Mouse (Mus musculus) forebrain, embryonic 10.5 days (tissue): ENCODE data around the gene Gjb5. TPM values are rescaled to one million over a fixed set of nuclear protein-coding genes. Genes with fewer than 3 reads are reported as not detected.
A peak's percentile ranks its signal among the peaks of the same experiment; 100 is the strongest.

ENCODE experiments used
- DNase-seq: peaks from one replicate; pipeline ENCODE4 v3.0.0-alpha.2; 2017; ENCODE audit warnings: low spot score; ENCODE audit errors: extremely low spot score
- H3K27ac ChIP-seq: fragments of 300-500 bp; sonication (generic); 2 replicates; pipeline ENCODE4 v1.5.1; 2016; ENCODE audit warnings: mild to moderate bottlenecking
- H3K27me3 ChIP-seq: fragments of 300-500 bp; sonication (generic); 2 replicates; pipeline ENCODE4 v1.6.1; 2016; ENCODE audit warnings: mild to moderate bottlenecking; ENCODE audit not compliant: poor library complexity, severe bottlenecking
- H3K36me3 ChIP-seq: fragments of 300-500 bp; sonication (generic); replicated peaks from 2 replicates; pipeline ENCODE4 v1.6.1; 2016; ENCODE audit warnings: mild to moderate bottlenecking, moderate library complexity
- H3K4me1 ChIP-seq: fragments of 300-500 bp; sonication (generic); 2 replicates; pipeline ENCODE4 v1.6.1; 2016
- H3K4me3 ChIP-seq: fragments of 300-500 bp; sonication (generic); 2 replicates; pipeline ENCODE4 v1.5.1; 2016; ENCODE audit warnings: mild to moderate bottlenecking, moderate library complexity
- H3K9me3 ChIP-seq: fragments of 300-500 bp; sonication (generic); 2 replicates; pipeline ENCODE4 v1.6.1; 2016; ENCODE audit warnings: mild to moderate bottlenecking, moderate library complexity
- WGBS: fragments of 180-500 bp; shearing (Covaris S2); methylation state at CpG from one replicate; pipeline ENCODE4 v1.1.7; 2016; 5-methylcytosine and 5-hydroxymethylcytosine counted together
- polyA plus RNA-seq: library from polyadenylated mRNA; unstranded; fragments of >200 nt; fragmentation: Nextera tagmentation; extraction: Ambion mirVana; gene quantifications from 2 replicates; pipeline ENCODE4 v1.2.1, GENCODE M21; 2016

Gjb5 gene
- polyA plus RNA-seq, 1 experiment from 2014 or later, result 0.82 TPM

- Histone ChIP-seq H3K27me3 (peaks cover 10% of the 10 kb centered on the region; the same call in 1 of the 2 replicates), H3K4me3 (no peak overlapping the region), H3K36me3 (no peaks in the 10 kb centered on the region), H3K27ac (no peak overlapping the region), H3K4me1 (peaks cover 9% of the 10 kb centered on the region), H3K9me3 (no peaks in the 10 kb centered on the region)
- WGBS, result 34% methylated on average over 13 of the region's 13 CpGs
- DNase-seq, result peak; percentile 71
Measured at GRCm38 (mm10) chr4:127368379-127368973, 10.5 kb upstream of the Gjb5 start.

DNA sequence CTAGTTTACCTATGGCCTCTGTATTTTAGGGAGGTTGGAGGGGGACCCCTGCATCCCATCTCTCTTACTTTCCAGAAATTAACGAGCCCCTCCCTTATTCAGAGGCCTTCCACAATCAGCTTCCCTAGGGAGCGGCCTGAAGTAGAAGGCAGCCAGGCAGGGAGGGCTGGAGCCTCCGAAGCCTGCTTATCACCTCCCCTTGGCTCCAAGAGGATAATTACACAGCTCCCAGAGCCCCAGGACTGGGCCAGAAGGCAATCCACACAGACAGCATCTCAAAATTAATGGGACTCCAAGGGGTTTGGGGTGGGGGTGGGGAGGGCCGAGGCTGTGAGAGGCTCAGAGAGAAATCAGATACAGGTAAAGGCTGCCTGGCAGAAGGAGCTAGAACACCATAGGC lies 7.9 kb upstream of the Gjb5 start:
- Histone ChIP-seq H3K27ac (no peak overlapping the region), H3K4me3 (no peak overlapping the region), H3K4me1 (peaks cover 9% of the 10 kb centered on the region), H3K9me3 (no peaks in the 10 kb centered on the region), H3K27me3 (peaks cover 10% of the 10 kb centered on the region; the same call in 1 of the 2 replicates), H3K36me3 (no peaks in the 10 kb centered on the region)
- DNase-seq, result no peak
- WGBS, result 27% methylated on average over 4 of the region's 4 CpGs

DNA sequence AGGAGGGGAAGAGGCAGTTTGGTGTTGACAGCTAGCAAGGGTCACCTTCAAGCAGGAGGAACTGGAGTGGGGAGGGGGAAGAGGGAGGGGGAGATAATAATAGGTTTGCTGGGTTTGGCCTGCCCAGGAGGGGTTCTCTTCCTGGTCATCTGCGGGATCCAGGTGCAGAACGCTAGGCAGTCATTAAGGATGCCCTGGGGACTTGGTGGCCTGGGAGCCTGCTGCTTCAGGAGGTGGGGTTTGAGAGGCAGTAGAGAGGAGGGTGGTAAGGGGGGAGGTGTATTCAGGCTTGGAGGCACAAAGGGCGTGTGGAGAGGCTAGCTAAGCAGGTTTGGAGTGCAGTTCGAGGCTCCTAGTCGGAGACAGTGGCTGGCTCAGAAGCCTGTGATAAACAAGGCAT lies 7.5 kb upstream of the Gjb5 start:
- 0 out of 2 replicates have a peak overlapping the region, but pooled peaks have one; percentile 20 for H3K27ac ChIP-seq
- H3K4me1 ChIP-seq, result peaks cover 9% of the 10 kb centered on the region
- 25% methylated on average over 5 of the region's 5 CpGs for WGBS
- no peak overlapping the region for H3K4me3 ChIP-seq
- H3K9me3 ChIP-seq, result no peaks in the 10 kb centered on the region
- peaks cover 10% of the 10 kb centered on the region; the same call in 1 of the 2 replicates for H3K27me3 ChIP-seq
- no peaks in the 10 kb centered on the region for H3K36me3 ChIP-seq
- DNase-seq, result no peak

- 69% methylated on average over 6 of the region's 6 CpGs for WGBS
- peaks cover 16% of the 10 kb centered on the region for H3K27me3 ChIP-seq
- no peak overlapping the region for H3K27ac ChIP-seq
- DNase-seq, result no peak
- H3K4me1 ChIP-seq, result peaks cover 11% of the 10 kb centered on the region
- H3K36me3 ChIP-seq, result no peaks in the 10 kb centered on the region
- no peak overlapping the region for H3K4me3 ChIP-seq
- H3K9me3 ChIP-seq, result no peaks in the 10 kb centered on the region
Measured at GRCm38 (mm10) chr4:127364431-127364830, 6.5 kb upstream of the Gjb5 start.

- WGBS, result 69% methylated on average over 4 of the region's 4 CpGs
- H3K27ac ChIP-seq, result no peak overlapping the region
- H3K4me3 ChIP-seq, result no peak overlapping the region
- H3K9me3 ChIP-seq, result no peaks in the 10 kb centered on the region
- peaks cover 13% of the 10 kb centered on the region for H3K4me1 ChIP-seq
- H3K27me3 ChIP-seq, result peaks cover 18% of the 10 kb centered on the region
- no peak for DNase-seq
- H3K36me3 ChIP-seq, result no peaks in the 10 kb centered on the region
Measured at GRCm38 (mm10) chr4:127363331-127363730, 5.3 kb upstream of the Gjb5 start.

DNA sequence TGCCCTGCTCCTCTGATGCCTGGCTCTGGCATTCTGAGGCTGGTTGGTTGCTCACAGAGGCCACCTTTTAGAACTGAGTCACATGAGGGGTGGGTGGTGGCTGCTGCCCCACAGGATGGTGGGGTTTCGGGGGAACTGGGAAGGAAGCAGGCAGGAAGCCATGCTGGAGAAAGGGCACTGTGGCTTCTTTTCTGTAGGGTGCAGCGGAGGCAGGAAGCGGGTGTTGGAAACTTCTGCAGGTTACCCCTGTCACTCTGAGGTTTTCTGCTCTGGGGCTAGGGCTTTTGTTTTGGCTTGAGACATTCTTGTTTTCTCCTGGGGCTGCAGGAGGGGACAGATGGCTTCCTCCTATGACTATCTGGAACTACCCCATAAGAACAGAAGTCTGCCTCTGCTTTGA lies 4.5 kb upstream of the Gjb5 start:
- Histone ChIP-seq H3K27ac (no peak overlapping the region), H3K36me3 (no peaks in the 10 kb centered on the region), H3K27me3 (peaks cover 26% of the 10 kb centered on the region), H3K9me3 (no peaks in the 10 kb centered on the region), H3K4me3 (no peak overlapping the region), H3K4me1 (peaks cover 21% of the 10 kb centered on the region)
- 87% methylated on average over 3 of the region's 3 CpGs for WGBS
- DNase-seq, result no peak

DNA sequence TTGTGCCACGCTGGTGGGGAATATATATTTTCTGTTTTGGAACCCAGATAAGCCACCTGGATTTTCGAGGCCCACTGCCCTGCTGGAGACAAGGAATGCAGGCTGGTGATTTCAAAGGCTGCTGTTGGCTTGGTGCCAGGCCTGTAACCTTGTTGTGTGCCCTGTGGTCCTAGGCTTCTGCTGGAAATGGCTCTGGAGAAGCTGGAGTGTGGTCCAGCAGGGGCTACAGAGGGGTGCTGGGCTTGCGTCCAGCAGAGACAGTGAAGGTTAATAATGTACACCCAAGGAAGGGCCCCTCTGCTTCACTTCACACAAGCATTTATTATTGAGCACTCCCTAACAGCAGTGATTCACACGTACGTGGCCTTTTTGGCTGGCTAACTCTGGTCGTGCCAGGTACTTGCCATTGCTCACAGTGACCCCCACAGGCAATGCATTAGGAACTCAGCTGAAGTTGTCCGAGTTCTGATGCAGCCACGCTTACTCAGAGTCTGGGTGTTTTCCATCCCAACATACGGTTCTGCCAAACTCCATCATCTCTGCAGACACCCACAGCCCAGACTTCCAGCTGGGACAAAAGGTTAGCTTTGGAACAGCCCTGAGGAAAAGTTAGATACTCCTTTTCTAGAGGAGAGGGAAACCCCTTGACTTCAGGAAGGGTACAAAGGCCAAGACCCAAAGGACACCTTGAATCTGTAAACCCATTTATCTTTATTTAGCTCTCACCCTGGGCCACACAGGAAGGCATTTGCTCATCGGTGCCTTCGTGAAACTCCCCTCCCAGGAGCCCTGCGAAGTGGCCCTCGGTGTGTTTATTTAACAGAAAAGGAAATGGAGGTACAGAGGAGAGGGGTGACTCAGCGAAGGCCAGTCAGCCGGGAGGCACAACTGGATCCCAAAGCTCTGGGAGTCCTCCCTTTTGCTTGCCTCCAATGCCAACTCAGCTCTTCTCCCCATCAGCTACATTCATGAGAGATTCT lies 3.2 kb downstream of the Gjb5 start:
- Histone ChIP-seq H3K9me3 (no peaks in the 10 kb centered on the region), H3K4me3 (no peak overlapping the region), H3K4me1 (peaks cover 35% of the 10 kb centered on the region), H3K36me3 (no peaks in the 10 kb centered on the region), H3K27ac (no peak overlapping the region), H3K27me3 (peaks cover 24% of the 10 kb centered on the region)
- 84% methylated on average over 15 of the region's 15 CpGs for WGBS
- no peak for DNase-seq

DNA sequence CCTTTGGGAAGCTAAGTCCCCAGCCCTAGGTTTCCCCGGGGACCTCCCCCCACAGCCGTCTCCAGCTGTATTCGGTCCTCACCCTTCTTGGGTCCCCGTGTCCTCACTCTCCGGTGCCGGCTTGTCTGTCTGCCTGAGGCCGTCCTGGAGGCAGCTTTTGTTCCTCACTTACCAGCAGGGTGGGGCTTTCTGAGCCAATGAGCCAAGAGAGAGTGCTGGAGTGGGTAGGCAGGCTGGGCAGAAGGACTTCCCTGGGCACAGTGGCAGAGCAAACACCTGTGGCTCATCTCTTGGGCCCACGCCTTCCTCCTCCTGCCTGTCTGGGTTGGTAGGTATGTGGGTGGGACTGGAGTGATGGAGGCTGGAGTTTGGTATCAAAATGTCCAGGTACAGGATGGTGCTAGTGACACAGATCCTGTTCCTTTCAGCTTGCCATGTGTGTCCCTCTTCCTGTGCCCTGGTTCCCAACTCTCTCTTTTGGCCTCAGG lies 4.0 kb downstream of the Gjb5 start, which contains the start of gene Gjb4:
TSS of gene Gjb4 (minus strand) at position 131 of the 488 bp plus-strand sequence.
- no peak for DNase-seq
- no peaks in the 10 kb centered on the region for H3K36me3 ChIP-seq
- peaks cover 16% of the 10 kb centered on the region for H3K27me3 ChIP-seq
- H3K4me3 ChIP-seq, result no peak within 1 kb of the TSS
- peak within 1 kb of the TSS; percentile 21; the same call in 1 of the 2 replicates for H3K27ac ChIP-seq
- H3K4me1 ChIP-seq, result peaks cover 31% of the 10 kb centered on the region
- H3K9me3 ChIP-seq, result no peaks in the 10 kb centered on the region
- WGBS, result 44% methylated on average over 8 of the region's 8 CpGs

- H3K4me1 ChIP-seq, result peaks cover 23% of the 10 kb centered on the region
- H3K4me3 ChIP-seq, result no peak overlapping the region
- H3K27ac ChIP-seq, result no peak overlapping the region
- H3K27me3 ChIP-seq, result peaks cover 2% of the 10 kb centered on the region; the same call in 1 of the 2 replicates
- H3K36me3 ChIP-seq, result no peaks in the 10 kb centered on the region
- no peaks in the 10 kb centered on the region for H3K9me3 ChIP-seq
- 51% methylated on average over 1 of the region's 1 CpGs for WGBS
- no peak for DNase-seq
Measured at GRCm38 (mm10) chr4:127352594-127352993, 5.4 kb downstream of the Gjb5 start.

DNA sequence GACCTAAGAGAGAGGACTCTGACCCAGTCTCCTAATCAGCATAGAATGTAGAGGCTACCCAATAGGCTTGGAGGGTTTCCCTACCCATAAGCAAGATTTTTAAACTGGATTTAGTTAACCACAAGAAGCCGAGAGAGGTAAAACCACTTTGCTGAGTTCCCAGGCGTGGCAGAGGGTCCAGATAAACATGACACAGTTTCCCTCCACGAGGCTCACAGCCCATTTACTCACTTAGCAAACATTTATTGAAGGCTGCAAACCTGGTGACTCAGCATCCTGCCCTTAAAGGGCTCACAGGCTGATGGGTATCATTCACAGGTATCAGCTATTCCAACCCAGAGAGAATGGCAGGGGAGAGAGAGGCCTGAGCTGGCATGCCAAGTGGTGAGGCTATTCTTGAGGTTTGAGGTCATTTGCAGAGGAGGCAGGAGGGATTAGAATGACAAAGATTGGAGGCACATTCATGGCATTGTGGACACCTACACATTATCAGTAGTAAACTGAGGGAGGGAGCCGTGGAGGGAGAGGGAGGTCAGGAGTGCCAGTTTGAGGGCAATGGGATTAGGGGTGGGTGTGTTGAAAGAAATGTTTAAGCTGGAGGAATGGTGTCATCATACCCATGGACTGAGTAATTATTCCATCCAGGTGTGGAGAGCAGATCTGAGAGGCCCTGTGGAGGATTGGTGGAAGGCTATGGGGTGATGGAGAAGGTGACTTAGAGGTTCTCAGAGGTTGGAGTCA lies 8.3 kb downstream of the Gjb5 start:
- H3K27ac ChIP-seq, result no peak overlapping the region
- no peak overlapping the region for H3K4me3 ChIP-seq
- no peaks in the 10 kb centered on the region for H3K36me3 ChIP-seq
- H3K9me3 ChIP-seq, result no peaks in the 10 kb centered on the region
- no peaks in the 10 kb centered on the region for H3K27me3 ChIP-seq
- H3K4me1 ChIP-seq, result peaks cover 12% of the 10 kb centered on the region
- 78% methylated on average over 4 of the region's 4 CpGs for WGBS
- no peak for DNase-seq

- H3K9me3 ChIP-seq, result no peaks in the 10 kb centered on the region
- 94% methylated on average over 5 of the region's 5 CpGs for WGBS
- no peak for DNase-seq
- H3K36me3 ChIP-seq, result no peaks in the 10 kb centered on the region
- no peaks in the 10 kb centered on the region for H3K4me1 ChIP-seq
- no peak overlapping the region for H3K27ac ChIP-seq
- no peaks in the 10 kb centered on the region for H3K27me3 ChIP-seq
- no peak overlapping the region for H3K4me3 ChIP-seq
Measured at GRCm38 (mm10) chr4:127345000-127345399, 13.0 kb downstream of the Gjb5 start.

DNA sequence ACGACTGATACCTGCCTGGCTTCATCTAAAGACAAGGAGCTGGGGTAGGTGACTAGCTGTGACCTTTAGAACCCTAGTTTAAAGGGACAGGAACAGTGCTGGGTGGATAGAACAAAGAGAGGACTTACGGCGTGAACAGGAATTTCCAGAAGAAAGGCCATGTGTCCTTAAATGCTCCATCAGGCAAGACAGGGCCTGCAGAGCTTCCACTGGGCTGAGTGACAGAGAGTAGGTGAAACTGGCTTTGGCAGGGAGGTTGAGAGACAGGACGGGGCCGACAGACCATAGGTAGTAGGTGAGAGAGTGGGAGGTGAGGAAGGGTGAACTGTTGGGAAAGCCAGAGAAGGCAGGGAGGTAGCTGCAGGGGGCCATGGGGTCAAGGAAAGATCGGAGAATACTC lies 16.6 kb downstream of the Gjb5 start:
- no peaks in the 10 kb centered on the region for H3K36me3 ChIP-seq
- no peaks in the 10 kb centered on the region for H3K9me3 ChIP-seq
- H3K27me3 ChIP-seq, result no peaks in the 10 kb centered on the region
- no peaks in the 10 kb centered on the region for H3K4me1 ChIP-seq
- WGBS, result 61% methylated on average over 6 of the region's 6 CpGs
- H3K4me3 ChIP-seq, result no peak overlapping the region
- no peak overlapping the region for H3K27ac ChIP-seq
- no peak for DNase-seq
